Mouse (Mus musculus) adrenal gland, adult (tissue): ENCODE results near the gene Gm9507.
"Not testable (repeated sequence)": the region's sequence is repeated elsewhere in the genome, so short reads cannot be mapped to it uniquely, and the experiment has no call there.

Source experiments
- DNase-seq, 2 experiments: peaks; one replicate each; pipeline ENCODE4 v3.0.0; 2022 to 2023; ENCODE audit warnings: low spot score in 1 of 2; ENCODE audit not compliant: inconsistent age in 2 of 2

Gene Gm9507

DNA sequence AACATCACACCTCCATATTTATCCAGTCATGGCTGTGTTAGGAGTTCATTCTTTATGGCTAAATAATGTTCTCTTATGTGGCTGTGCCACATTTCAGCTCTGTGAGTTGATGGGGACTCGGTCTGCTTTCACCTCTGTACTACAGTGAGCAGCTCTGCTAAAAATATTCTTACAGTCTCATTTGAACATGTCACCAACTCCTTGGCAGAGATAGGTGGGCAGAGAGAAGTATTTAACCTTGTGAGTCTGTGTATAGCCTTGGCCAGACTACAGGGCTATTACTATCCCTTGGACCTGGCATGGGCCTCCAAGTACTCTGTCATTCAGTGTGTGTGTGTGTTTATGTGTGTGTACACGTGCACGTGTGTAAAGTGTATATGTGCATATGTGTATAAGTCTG, 39.5 kb downstream of the Gm9507 start:
- not testable (repeated sequence) for DNase-seq

DNA sequence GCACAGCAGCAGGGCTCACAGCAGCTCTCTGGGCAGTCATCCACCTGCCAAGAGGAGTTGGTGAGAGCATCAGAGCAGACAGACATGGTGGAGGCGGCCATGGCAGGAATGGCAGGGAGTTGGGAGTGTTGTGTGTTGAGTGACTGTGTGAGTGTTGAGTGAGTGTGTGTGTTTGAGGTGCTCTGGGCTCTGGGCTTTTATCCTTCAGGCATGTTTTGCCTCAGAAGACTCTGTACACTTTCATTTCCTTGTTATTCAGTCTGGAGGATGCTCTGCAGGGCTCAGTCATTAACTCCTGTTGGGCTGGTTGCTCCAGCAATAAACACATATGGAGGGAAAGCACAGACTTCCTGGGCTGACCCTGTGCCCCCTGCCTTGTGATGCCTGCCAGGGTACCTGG, 40.4 kb downstream of the Gm9507 start, which contains the start of gene Gm3238:
Gene Gm3238, minus strand, starts transcription at position 101 of the 400 bp plus-strand sequence.
- DNase-seq: not testable (repeated sequence)

DNA sequence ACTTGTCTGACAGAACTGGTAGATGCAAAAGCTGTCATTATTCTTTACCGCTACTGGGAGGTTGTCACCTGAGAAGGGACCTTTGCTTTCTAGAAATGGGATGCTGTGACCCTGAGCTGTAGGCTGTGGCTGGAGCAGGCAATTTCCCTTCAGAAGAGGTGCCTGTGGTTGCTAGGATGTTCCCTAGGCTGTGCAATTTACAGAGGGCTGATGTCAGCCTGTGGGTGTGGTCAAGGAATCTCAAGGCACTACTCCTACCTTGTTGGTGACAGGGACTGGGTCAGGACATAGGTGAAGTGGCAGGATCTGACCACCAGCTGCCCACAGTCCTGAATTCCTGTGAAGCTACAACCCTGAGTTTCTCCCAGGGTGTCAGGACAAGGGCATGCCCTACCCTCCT, 41.9 kb downstream of the Gm9507 start:
- no peak for DNase-seq
